Mouse (Mus musculus) heart, postnatal 14 days (tissue): Measurements from ENCODE around the gene Gm11011. TPM values are rescaled to one million over a fixed set of nuclear protein-coding genes. Genes with fewer than 3 reads are reported as not detected.

Source experiments
- DNase-seq, 2 experiments: peaks; one replicate each; pipeline ENCODE4 v3.0.0; 2021 to 2022
- intact Hi-C: fragments of 180-260 bp; cut with DNase I; formaldehyde crosslinking; loops from one replicate; pipeline ENCODE4 v1.15.1; 2025
- total RNA-seq, 2 experiments: library from RNA; stranded (reverse); gene quantifications; 2 replicates each; pipeline ENCODE4 v1.2.3; 2021

Gm11011 gene
- total RNA-seq, 2 experiments from 2014 or later, result not detected

- intact Hi-C loops, result no loop called here
- DNase-seq, result no peak
These were observed 6.2 kb upstream of the Gm11011 start for GRCm38 (mm10) chr2:169593742-169594141.

GRCm38 (mm10) chr2:169590412-169590811 is 2.9 kb upstream of the Gm11011 start:
- no peak for DNase-seq
- intact Hi-C loops, result no loop called here

- no peak for DNase-seq
- intact Hi-C loops, result no loop called here
These were observed 2.2 kb upstream of the Gm11011 start for GRCm38 (mm10) chr2:169589697-169590096.

GRCm38 (mm10) chr2:169586688-169587087 is 857 bp downstream of the Gm11011 start:
- intact Hi-C loops, result no loop called here
- DNase-seq, result no peak

- intact Hi-C loops, result no loop called here
- DNase-seq, result no peak
These were observed 1.8 kb downstream of the Gm11011 start for GRCm38 (mm10) chr2:169585631-169586285.

GRCm38 (mm10) chr2:169584745-169585456 is 2.6 kb downstream of the Gm11011 start:
- intact Hi-C loops, result no loop called here
- no peak for DNase-seq

- no peak for DNase-seq
These were observed 4.1 kb downstream of the Gm11011 start for GRCm38 (mm10) chr2:169583476-169583875.

GRCm38 (mm10) chr2:169577508-169578196 is 9.9 kb downstream of the Gm11011 start:
- intact Hi-C loops, result no loop called here
- no peak for DNase-seq

More at GRCm38 (mm10) chr2:169583476-169583875, 4.1 kb downstream of the Gm11011 start:
- intact Hi-C loops, result no loop called here

GRCm38 (mm10) chr2:169570063-169570462 is 17.5 kb downstream of the Gm11011 start:
- DNase-seq, result no peak
- intact Hi-C loops, result no loop called here

- intact Hi-C loops, result no loop called here
- DNase-seq, result no peak
These were observed 21.4 kb downstream of the Gm11011 start for GRCm38 (mm10) chr2:169566159-169566558.

GRCm38 (mm10) chr2:169565751-169566150 is 21.8 kb downstream of the Gm11011 start:
- intact Hi-C loops, result no loop called here
- DNase-seq, result no peak

- intact Hi-C loops, result no loop called here
- no peak for DNase-seq
These were observed 41.9 kb downstream of the Gm11011 start for GRCm38 (mm10) chr2:169545674-169546073.

- intact Hi-C loops, result no loop called here
- no peak for DNase-seq
These were observed 48.6 kb downstream of the Gm11011 start for GRCm38 (mm10) chr2:169538906-169539305.

Other genes with a start within 250 kb of the Gm11011 start
- gene Tshz2, start 45.3 kb upstream of the Gm11011 start, total RNA-seq, result 10 to 100 TPM; 15.5 to 17.8 TPM